Mouse (Mus musculus) forebrain, embryonic 15.5 days (tissue): ENCODE data around the gene Omp. TPM values are rescaled to one million over a fixed set of nuclear protein-coding genes. Genes with fewer than 3 reads are reported as not detected.

Source experiments
- ATAC-seq: fragments of 200-750 bp; cut with Nextera tagmentation; replicated peaks from 2 replicates; pipeline ENCODE4 v1.8.0; 2017; ENCODE audit warnings: mild to moderate bottlenecking, moderate TSS enrichment, moderate library complexity
- H3K27ac ChIP-seq: fragments of 300-500 bp; sonication (generic); replicated peaks from 2 replicates; pipeline ENCODE4 v1.5.1; 2015; ENCODE audit warnings: mild to moderate bottlenecking, inconsistent platforms
- H3K27me3 ChIP-seq: fragments of 300-500 bp; sonication (generic); 2 replicates; pipeline ENCODE4 v1.6.1; 2015; ENCODE audit warnings: inconsistent platforms
- H3K36me3 ChIP-seq: fragments of 300-500 bp; sonication (generic); 2 replicates; pipeline ENCODE4 v1.6.1; 2015; ENCODE audit warnings: mild to moderate bottlenecking, inconsistent platforms
- H3K4me1 ChIP-seq: fragments of 300-500 bp; sonication (generic); 2 replicates; pipeline ENCODE4 v1.6.1; 2015; ENCODE audit warnings: inconsistent platforms
- H3K4me2 ChIP-seq: fragments of 300-500 bp; sonication (generic); replicated peaks from 2 replicates; pipeline ENCODE4 v1.6.1; 2015; ENCODE audit warnings: mild to moderate bottlenecking, inconsistent platforms
- H3K4me3 ChIP-seq: fragments of 300-500 bp; sonication (generic); 2 replicates; pipeline ENCODE4 v1.5.1; 2015; ENCODE audit warnings: mild to moderate bottlenecking, inconsistent platforms
- H3K9ac ChIP-seq: fragments of 300-500 bp; sonication (generic); replicated peaks from 2 replicates; pipeline ENCODE4 v1.6.1; 2015; ENCODE audit warnings: mild to moderate bottlenecking, inconsistent platforms
- H3K9me3 ChIP-seq: fragments of 300-500 bp; sonication (generic); 2 replicates; pipeline ENCODE4 v1.6.1; 2016; ENCODE audit warnings: inconsistent platforms
- WGBS: fragments of 180-500 bp; shearing (Covaris S2); methylation state at CpG from one replicate; pipeline ENCODE4 v1.1.7; 2015; ENCODE audit warnings: mixed read lengths; 5-methylcytosine and 5-hydroxymethylcytosine counted together
- polyA plus RNA-seq: library from polyadenylated mRNA; unstranded; fragments of >200 nt; fragmentation: Nextera tagmentation; extraction: Ambion mirVana; gene quantifications from 2 replicates; pipeline ENCODE4 v1.2.1, GENCODE M21; 2015

Gene Omp
- polyA plus RNA-seq, 1 experiment from 2014 or later: 0.46 TPM

- 41% methylated on average over 3 of the region's 3 CpGs for WGBS
- Histone ChIP-seq H3K9me3 (no peaks in the 10 kb centered on the region), H3K36me3 (no peaks in the 10 kb centered on the region), H3K9ac (no peak overlapping the region), H3K27me3 (no peaks in the 10 kb centered on the region), H3K4me1 (peaks cover 7% of the 10 kb centered on the region), H3K4me3 (no peak overlapping the region), H3K4me2 (no peak overlapping the region), H3K27ac (no peak overlapping the region)
- ATAC-seq: no peak
These were observed 18.4 kb upstream of the Omp start for GRCm38 (mm10) chr7:98163700-98164099.

- WGBS: 80% methylated on average over 6 of the region's 6 CpGs
- H3K9me3 ChIP-seq: no peaks in the 10 kb centered on the region
- H3K4me1 ChIP-seq: peaks cover 13% of the 10 kb centered on the region
- no peak overlapping the region for H3K9ac ChIP-seq
- no peak overlapping the region for H3K27ac ChIP-seq
- no peaks in the 10 kb centered on the region for H3K27me3 ChIP-seq
- ATAC-seq: no peak
- no peak overlapping the region for H3K4me2 ChIP-seq
- H3K4me3 ChIP-seq: no peak overlapping the region
- no peaks in the 10 kb centered on the region for H3K36me3 ChIP-seq
These were observed 16.9 kb upstream of the Omp start for GRCm38 (mm10) chr7:98162239-98162638.

GRCm38 (mm10) chr7:98160041-98160740, 14.9 kb upstream of the Omp start:
- no peaks in the 10 kb centered on the region for H3K36me3 ChIP-seq
- no peaks in the 10 kb centered on the region for H3K27me3 ChIP-seq
- no peak overlapping the region for H3K4me3 ChIP-seq
- H3K4me2 ChIP-seq: no peak overlapping the region
- no peak overlapping the region for H3K27ac ChIP-seq
- 51% methylated on average over 8 of the region's 8 CpGs for WGBS
- H3K4me1 ChIP-seq: peaks cover 20% of the 10 kb centered on the region
- ATAC-seq: no peak
- no peak overlapping the region for H3K9ac ChIP-seq
- H3K9me3 ChIP-seq: no peaks in the 10 kb centered on the region

- Histone ChIP-seq H3K27ac (no peak overlapping the region), H3K9me3 (no peaks in the 10 kb centered on the region), H3K9ac (no peak overlapping the region), H3K4me1 (peaks cover 17% of the 10 kb centered on the region), H3K4me2 (no peak overlapping the region), H3K36me3 (no peaks in the 10 kb centered on the region), H3K27me3 (no peaks in the 10 kb centered on the region), H3K4me3 (no peak overlapping the region)
- ATAC-seq: no peak
- WGBS: 73% methylated on average over 8 of the region's 8 CpGs
These were observed 13.2 kb upstream of the Omp start for GRCm38 (mm10) chr7:98158481-98158880.

GRCm38 (mm10) chr7:98157636-98158332, 12.5 kb upstream of the Omp start:
- Histone ChIP-seq H3K4me1 (peaks cover 17% of the 10 kb centered on the region), H3K4me3 (no peak overlapping the region), H3K9ac (no peak overlapping the region), H3K27ac (no peak overlapping the region), H3K9me3 (no peaks in the 10 kb centered on the region), H3K36me3 (no peaks in the 10 kb centered on the region), H3K4me2 (no peak overlapping the region), H3K27me3 (no peaks in the 10 kb centered on the region)
- 57% methylated on average over 5 of the region's 5 CpGs for WGBS
- no peak for ATAC-seq

- Histone ChIP-seq H3K36me3 (no peaks in the 10 kb centered on the region), H3K27me3 (no peaks in the 10 kb centered on the region), H3K4me1 (peaks cover 17% of the 10 kb centered on the region), H3K27ac (no peak overlapping the region), H3K4me2 (no peak overlapping the region), H3K9me3 (no peaks in the 10 kb centered on the region), H3K9ac (no peak overlapping the region), H3K4me3 (no peak overlapping the region)
- WGBS: 50% methylated on average over 3 of the region's 3 CpGs
- ATAC-seq: peak; percentile 14; the same call in 1 of the 2 replicates
These were observed 11.0 kb upstream of the Omp start for GRCm38 (mm10) chr7:98156280-98156665.

GRCm38 (mm10) chr7:98155546-98156279, 10.4 kb upstream of the Omp start:
- no peaks in the 10 kb centered on the region for H3K27me3 ChIP-seq
- no peak overlapping the region for H3K27ac ChIP-seq
- H3K4me1 ChIP-seq: peaks cover 17% of the 10 kb centered on the region
- H3K4me2 ChIP-seq: no peak overlapping the region
- no peak overlapping the region for H3K4me3 ChIP-seq
- H3K9ac ChIP-seq: no peak overlapping the region
- no peaks in the 10 kb centered on the region for H3K36me3 ChIP-seq
- 30% methylated on average over 7 of the region's 8 CpGs for WGBS
- no peaks in the 10 kb centered on the region for H3K9me3 ChIP-seq
- ATAC-seq: peak; percentile 62

GRCm38 (mm10) chr7:98153892-98154291, 8.6 kb upstream of the Omp start:
- peaks cover 28% of the 10 kb centered on the region for H3K4me1 ChIP-seq
- H3K4me3 ChIP-seq: no peak overlapping the region
- no peaks in the 10 kb centered on the region for H3K9me3 ChIP-seq
- H3K9ac ChIP-seq: no peak overlapping the region
- H3K4me2 ChIP-seq: no peak overlapping the region
- H3K36me3 ChIP-seq: no peaks in the 10 kb centered on the region
- 87% methylated on average over 5 of the region's 5 CpGs for WGBS
- no peak overlapping the region for H3K27ac ChIP-seq
- no peaks in the 10 kb centered on the region for H3K27me3 ChIP-seq
- ATAC-seq: no peak

- Histone ChIP-seq H3K4me2 (no peak overlapping the region), H3K27me3 (no peaks in the 10 kb centered on the region), H3K9me3 (no peaks in the 10 kb centered on the region), H3K36me3 (no peaks in the 10 kb centered on the region), H3K27ac (no peak overlapping the region), H3K9ac (no peak overlapping the region), H3K4me3 (no peak overlapping the region), H3K4me1 (peaks cover 28% of the 10 kb centered on the region)
- ATAC-seq: no peak
- WGBS: 32% methylated on average over 3 of the region's 3 CpGs
These were observed 8.0 kb upstream of the Omp start for GRCm38 (mm10) chr7:98153345-98153744.

GRCm38 (mm10) chr7:98152400-98152799, 7.1 kb upstream of the Omp start:
- Histone ChIP-seq H3K4me3 (no peak overlapping the region), H3K27me3 (no peaks in the 10 kb centered on the region), H3K9ac (no peak overlapping the region), H3K36me3 (no peaks in the 10 kb centered on the region), H3K9me3 (no peaks in the 10 kb centered on the region), H3K4me1 (peaks cover 30% of the 10 kb centered on the region), H3K27ac (no peak overlapping the region), H3K4me2 (no peak overlapping the region)
- no peak for ATAC-seq
- 68% methylated on average over 8 of the region's 8 CpGs for WGBS

- WGBS: 56% methylated on average over 5 of the region's 5 CpGs
- Histone ChIP-seq H3K4me3 (no peak overlapping the region), H3K27ac (no peak overlapping the region), H3K36me3 (no peaks in the 10 kb centered on the region), H3K4me1 (peaks cover 24% of the 10 kb centered on the region), H3K9me3 (no peaks in the 10 kb centered on the region), H3K27me3 (no peaks in the 10 kb centered on the region), H3K9ac (no peak overlapping the region), H3K4me2 (no peak overlapping the region)
- ATAC-seq: no peak
These were observed 5.2 kb upstream of the Omp start for GRCm38 (mm10) chr7:98150525-98150924.

- H3K4me2 ChIP-seq: no peak overlapping the region
- ATAC-seq: no peak
- H3K4me1 ChIP-seq: peaks cover 24% of the 10 kb centered on the region
- H3K9ac ChIP-seq: no peak overlapping the region
- H3K27ac ChIP-seq: 0 out of 2 replicates have a peak overlapping the region, but pooled peaks have one; percentile 29
- H3K4me3 ChIP-seq: no peak overlapping the region
- H3K9me3 ChIP-seq: no peaks in the 10 kb centered on the region
- whole genome bisulfite sequencing: 23% methylated on average over 3 of the region's 3 CpGs
- H3K27me3 ChIP-seq: no peaks in the 10 kb centered on the region
- no peaks in the 10 kb centered on the region for H3K36me3 ChIP-seq
These were observed 4.5 kb upstream of the Omp start for GRCm38 (mm10) chr7:98149802-98150201.
